Mouse (Mus musculus): ENCODE data around the gene 2810004N23Rik. TPM values are rescaled to one million over a fixed set of nuclear protein-coding genes. Genes with fewer than 3 reads are reported as not detected.

The 2810004N23Rik gene
- 10 to 100 TPM; 32.7 to 33.3 TPM for total RNA-seq (2021)
- long read RNA-seq, experiment 1, transcript 2810004N23Rik-201 (7 exons, 2,340 nt): major isoform, 60 of 63 reads
- long read RNA-seq, experiment 1, partial matches to known transcripts: 2 of 63 reads
- long read RNA-seq, experiment 1, other reads (novel, unspliced or antisense): 1 of 63 reads
- long read RNA-seq, experiment 2, transcript 2810004N23Rik-201 (7 exons, 2,340 nt): major isoform, 55 of 59 reads
- long read RNA-seq, experiment 2, partial matches to known transcripts: 0 of 59 reads
- long read RNA-seq, experiment 2, other reads (novel, unspliced or antisense): 3 of 59 reads

DNA sequence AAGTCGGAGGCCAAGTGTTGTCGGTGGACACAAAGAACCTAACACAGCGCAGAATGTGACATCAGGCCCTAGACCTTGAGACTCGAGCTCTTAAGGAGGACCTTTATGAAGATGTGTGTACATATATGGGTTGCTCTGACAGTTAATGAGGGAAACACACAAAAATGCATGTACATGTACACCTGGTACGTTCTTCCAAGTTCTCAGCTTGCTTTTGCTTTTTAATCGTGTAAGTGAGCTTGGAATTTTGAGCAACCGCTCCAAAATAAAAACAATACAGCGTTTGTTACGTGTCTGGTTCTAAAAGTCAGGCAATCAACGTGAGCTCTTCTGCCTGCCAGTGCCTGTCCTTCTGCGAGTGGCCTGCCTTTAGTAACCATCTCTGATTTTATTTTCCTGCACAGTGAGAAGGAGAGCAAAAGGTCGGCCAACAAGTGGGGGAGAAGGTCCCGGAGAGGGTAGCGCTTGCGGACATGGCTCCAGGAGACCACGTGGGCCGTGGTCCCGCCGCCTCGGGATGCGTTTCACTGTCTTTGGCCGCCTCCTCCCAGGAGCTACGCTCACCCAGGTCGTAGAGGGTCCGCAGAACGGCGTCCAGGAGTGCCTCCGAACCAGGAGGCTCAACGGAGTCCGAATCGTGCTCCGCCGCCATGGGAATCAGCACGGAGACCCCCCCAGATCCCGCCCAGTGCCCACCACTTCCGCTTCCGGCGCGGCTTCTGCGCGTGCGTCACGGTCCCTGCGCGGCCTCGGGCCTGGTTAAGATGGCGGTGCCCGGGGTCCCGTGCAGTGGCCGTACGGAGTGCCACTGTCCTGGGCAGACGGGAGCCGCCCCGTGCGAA lies at the start of gene 2810004N23Rik, which contains the start of gene Gnpat:
2810004N23Rik (minus strand) TSS at position 800 of the 842 bp plus-strand sequence.
Gnpat (plus strand) TSS at position 713 of the 842 bp plus-strand sequence.
- DNase-seq: peak; percentile 95

DNA sequence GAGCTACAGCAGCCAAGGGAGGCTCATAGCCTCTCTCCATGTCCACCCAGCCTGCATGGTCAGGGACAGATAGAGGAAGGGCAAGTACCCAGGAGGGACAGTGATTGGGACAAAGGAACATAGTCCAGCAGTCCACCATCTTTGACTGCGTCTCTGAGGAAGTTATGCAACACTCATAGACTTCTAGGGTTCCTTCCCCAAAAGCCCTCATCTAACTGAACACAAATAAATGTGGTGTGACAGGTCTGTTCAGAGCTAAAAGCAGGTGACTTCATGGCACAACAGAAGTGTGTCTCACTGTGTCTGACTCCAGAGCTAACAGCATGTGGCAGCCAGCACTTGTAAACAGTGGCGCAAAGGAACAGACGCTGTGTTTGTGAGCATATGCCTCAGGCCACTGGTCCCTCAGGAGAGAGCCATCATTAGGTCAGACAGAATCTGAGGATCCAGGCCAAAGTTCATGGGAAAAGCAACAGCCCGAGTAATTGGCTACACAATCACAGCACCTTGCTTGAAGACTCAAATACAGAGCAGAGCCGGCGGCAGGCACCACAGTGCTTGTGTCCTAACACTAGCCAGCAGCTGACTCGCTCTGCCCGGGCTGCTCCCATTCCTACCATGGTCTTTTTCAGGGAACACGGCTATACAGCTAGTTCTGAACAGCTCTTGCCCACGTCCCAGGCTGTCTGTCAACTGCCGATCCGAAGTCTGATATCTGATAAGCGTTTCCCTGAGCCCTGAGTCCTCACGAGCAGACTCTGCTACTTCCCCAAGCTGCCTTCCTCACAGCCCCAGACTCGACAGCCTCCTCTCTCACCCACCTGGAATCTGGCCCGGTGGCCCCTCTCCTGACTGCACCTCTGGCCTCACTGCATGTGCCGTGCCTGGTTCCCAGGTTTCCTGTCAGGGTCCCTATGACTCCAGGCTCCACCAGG lies 49.3 kb upstream of the 2810004N23Rik start:
- DNase-seq: no peak

DNA sequence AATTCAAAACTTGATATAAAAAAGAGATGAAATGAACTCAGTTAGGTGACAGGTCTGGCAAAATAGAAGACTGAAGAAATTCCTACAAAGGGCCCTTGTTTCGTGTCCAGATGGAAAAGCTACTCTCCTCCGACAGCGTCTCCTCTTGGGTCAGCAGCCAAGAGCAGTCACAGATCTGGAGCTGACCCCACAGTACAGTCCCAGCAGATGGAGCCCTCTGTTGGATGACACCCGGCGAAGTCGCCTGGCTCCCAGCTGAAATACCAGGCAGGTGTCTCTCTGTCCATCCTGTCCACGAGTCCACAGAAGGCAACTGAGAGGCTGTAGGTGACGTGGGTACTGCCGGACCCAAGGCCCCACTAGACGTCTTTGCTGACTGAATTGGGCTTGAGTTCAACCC lies 47.4 kb upstream of the 2810004N23Rik start:
- no peak for DNase-seq

DNA sequence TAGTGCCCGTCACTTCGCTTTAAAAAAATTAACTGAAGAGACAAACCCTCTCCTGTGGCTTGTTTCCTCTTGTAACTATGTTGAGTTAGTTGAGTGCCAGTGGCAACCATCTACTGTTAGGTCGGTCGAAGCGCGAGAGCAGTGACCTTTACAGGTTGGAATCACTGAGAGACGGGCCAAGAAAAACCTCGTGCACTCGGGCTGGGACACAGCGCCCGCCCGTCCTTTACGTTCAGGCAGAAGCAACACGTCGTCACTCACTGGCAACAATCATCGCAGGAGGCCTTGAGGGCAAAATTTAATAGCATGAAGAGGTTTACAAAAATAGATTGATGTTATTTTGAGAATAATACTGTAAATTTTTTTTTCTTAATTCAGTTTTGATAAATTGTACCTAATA lies 47.0 kb upstream of the 2810004N23Rik start:
- DNase-seq: no peak

DNA sequence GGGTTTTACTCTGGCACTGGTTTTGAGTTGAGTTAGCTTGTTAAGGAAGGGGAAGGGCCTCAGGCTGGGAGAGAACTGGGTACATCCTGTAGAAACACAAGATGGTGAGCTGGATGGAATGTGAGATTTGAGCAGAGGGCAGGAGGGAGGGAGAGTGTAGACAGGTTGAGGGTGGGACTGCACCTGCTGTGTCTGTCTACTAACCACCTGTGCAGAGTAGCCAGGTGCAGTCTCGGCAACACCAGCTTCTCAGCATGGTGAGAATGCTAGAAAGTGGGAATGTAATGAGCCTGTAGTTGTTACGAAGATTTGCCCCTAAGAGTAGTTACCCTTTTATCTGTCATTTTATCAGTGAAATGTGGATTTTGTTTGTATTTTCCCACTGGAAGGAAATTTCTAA lies 42.6 kb upstream of the 2810004N23Rik start:
- DNase-seq: no peak

DNA sequence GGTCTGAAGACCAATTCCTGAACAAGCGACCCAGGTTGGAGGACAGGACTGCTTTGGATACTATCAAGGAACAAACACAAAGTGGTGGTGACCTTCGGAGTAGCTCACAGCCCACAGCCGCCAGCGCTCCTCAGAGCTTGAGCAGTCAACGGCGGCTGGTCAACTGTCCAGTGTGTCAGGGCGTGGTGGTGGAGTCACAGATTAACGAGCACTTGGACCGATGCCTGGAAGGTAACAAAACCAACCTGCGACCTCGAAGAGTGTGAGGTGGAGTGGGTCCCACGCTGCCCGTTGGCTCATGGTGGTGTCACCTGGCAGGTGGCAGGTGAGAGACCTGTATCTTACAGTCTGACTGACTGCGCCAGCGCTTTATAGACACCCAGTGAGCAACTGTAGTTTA lies 40.3 kb upstream of the 2810004N23Rik start:
- no peak for DNase-seq

DNA sequence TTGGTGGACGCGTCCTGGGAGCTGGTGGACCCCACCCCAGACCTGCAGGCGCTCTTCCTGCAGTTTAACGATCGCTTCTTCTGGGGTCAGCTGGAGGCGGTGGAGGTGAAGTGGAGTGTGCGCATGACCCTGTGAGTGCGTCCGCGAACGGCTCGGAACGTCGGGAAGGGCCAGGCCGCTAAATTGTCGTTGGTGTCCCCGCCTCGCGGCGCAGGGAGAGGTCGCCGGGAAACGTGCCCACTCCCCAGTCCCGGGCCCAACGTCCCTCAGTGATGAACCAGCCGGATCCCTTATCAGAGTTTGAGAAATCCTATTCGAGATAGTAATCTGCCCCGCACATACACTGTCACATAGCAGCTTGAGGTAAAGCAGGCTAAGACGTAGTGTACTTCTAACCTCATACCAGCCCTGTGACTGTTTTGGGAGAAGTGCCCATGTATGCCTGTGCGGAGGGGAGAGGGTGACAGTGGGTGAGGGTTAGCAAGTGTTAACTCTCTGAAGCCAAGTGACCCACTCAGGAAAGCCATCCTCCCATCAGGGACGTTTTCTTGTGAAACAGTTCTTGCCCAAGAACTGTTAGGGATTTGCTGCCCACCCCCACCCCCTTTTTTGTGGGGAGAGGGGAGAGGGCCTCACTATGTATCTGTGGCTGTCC lies 35.5 kb upstream of the 2810004N23Rik start:
- DNase-seq: no peak

DNA sequence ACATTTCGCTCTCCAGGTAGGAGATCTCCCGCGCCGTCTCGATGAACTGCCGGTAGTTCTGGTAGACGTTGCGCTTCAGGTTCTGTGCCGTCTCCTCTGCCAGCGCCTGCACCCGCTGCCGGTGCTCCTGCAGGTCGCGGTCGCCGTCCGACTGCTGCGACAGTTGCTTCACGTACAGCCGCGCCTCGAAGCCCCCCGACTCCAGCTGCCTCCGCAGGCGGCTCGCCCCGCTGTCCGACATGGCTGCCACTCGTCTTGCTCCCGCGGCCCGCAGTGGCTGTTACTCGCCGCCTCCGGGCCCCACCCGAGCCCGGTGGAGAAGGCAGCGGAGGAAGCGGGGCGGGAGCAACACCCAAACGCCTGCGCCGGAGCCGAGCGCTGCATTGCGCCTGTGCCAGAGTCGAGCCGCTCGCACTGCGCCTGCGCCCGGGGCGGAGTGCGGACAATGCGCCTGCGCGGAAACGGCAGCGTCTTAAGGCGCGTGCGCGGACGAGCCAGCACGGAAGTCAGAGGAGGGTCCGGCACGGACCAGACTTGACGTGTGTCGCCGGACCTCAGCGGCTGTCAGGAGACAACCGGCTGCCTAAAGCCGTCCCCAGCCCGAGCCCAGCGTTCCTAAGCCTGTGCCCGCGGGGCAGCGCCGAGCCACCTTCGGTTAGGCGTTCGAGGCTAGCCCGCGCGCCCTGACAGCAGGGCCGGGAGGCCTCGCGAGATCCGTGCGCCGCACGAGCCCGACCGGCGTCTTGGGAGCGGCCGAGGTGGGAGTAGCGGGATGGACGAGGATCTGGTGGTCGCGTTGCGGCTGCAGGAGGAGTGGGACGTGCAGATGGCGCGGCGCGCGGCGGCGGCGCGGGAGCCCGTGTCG lies 34.7 kb upstream of the 2810004N23Rik start, which contains the start of the genes Exoc8 and Sprtn:
Exoc8 (minus strand) TSS at position 320 of the 865 bp plus-strand sequence.
Sprtn (plus strand) TSS at position 501 of the 865 bp plus-strand sequence.
- peak; percentile 99 for DNase-seq

DNA sequence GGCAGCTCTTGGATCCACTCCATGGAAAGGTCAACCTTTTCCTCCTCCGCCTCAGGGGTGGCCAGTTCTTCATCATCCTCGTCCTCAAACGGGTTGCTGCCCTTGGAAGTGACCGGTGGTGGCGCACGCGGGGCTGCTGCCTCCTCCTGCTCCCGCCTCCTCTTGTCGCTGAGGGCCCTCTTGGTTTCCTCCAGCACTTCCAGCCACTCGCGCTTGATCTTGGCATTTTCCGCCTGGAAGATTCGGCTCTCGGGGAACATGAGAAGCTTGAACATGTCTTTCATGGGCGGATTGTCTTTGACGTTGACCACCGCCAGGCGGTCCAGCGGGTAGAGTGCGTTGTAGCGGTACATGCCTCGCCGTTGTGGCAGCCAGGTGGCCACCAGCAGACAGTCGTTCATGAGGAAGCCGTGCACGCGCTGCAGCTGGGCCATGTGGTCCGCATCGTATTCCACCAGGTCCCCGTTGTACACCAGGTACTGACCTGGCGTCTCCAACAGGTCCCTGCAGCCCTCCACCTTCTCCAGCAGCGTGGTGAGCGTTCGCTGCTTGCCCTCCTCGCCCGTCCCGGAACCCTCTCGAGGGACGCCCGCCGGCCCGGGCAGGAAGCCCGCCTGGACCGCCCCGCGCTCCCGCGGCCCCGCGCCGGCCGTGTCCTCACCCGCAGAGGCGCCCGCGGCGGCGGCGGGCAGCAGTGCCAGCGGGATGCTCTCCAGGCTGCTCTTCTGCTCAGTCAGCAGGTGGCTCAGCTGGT lies 33.9 kb upstream of the 2810004N23Rik start:
- peak; percentile 77 for DNase-seq

DNA sequence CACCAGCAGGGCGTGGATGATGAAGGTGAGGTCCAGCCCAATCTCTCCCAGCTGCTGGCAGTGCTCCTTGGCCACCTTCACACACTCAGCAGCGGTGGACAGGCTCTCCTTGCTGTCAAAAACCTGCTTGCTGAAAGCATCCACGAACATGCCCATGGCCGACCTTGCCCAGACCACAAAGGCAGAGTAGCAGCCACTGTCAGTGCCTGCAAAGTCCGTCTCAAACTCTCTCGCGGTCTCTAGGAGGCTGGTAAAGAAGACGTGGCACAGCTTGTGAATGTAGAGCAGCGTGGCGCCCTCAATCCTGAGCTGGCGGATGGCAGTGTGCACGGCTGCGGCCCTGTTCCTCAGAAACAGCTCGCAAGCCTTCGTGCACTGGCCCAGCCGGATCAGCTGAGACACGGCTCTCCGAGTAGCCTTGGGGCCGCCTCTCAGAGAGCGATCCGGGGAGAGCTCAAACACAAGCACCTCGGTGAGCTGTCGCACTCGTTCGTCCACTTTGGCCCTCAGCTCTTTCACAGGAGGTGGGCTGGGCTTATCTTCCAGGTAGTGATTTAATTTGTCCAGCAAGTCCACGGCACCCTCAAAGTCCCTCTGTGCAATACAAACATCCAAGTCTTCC lies 33.2 kb upstream of the 2810004N23Rik start:
- no peak for DNase-seq

DNA sequence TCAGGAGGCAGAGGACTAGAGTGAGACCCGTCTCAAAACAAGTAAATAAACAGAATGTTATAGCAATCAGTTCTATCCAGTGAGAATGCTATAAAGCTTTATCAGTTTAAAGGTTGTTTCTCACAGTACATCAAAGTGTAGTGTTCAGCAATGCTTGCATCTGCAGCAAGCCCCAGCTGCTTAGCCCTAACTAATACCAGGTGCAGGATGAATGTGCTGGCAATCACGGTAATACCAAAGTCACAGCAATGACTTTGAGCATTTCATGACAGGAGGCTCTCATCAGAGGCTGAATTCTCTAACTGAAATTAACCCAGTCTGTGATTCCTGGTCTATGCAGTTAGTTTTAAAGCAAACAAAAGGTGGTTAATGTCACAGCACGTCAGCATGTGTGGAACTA lies 29.7 kb upstream of the 2810004N23Rik start:
- no peak for DNase-seq

DNA sequence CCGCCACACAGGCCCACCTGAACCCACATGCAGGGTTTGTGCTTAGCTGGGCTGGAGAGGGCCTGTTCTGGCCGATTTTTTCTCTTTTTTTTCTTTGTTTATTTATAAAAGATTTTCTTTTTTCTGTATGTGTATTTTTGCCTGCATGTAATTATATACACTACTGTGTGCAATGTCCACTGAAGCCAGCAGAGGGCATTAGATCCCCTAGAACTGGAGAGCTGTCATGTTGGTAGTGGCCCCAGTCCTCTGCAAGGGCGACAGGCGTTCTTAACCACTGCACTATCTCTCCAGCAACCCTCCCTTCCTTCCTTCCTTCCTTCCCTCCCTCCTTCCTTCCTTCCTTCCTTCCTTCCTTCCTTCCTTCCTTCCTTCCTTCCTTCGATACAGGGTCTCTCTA lies 25.5 kb upstream of the 2810004N23Rik start:
- DNase-seq: no peak

DNA sequence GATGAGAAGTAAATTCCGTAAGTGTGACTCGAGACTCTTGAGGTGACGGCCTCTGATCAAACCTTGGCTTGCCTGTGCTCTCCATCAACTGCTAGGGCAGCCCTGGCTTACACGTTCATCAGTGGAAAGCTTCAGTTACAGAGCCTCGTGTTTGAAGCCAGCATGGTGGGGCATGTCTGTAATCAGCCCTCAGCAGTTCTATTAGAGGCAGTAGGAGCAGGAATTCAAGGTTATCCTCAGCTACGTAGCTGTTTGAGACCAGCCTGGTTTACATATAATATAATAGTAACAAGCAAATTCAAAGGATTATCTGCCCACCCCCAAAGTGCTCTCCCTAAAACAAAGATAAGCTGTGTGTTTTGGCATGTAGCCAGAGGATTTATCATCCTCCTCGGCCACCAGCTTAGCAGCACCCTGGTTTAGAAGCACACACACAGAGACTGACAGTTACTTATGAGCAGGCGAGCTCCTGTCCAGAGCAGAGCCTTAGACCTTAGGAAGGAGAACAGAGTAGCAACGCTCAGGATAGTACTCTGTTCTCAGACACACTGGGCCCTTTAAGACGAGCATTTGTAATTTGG lies 16.1 kb upstream of the 2810004N23Rik start:
- DNase-seq: no peak

DNA sequence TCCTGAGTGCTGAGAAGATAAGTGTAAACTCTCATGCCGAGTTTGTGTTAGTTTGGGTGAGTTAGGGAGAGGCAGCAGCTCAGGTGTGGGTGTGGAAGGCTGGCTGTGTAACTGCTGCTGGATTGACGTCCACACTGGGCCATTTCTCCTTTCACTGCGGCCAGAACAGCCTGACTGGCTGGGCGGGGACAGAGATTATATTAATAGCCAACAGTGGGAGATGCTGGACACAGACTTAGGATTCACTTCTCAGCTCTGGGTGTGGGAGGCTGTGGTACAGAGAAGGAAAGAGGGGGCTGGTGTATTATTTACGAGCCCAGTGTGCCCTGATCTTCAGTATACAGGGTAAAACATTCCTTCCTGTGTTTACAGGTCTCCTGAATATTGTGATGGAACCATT lies 15.2 kb upstream of the 2810004N23Rik start:
- DNase-seq: no peak

DNA sequence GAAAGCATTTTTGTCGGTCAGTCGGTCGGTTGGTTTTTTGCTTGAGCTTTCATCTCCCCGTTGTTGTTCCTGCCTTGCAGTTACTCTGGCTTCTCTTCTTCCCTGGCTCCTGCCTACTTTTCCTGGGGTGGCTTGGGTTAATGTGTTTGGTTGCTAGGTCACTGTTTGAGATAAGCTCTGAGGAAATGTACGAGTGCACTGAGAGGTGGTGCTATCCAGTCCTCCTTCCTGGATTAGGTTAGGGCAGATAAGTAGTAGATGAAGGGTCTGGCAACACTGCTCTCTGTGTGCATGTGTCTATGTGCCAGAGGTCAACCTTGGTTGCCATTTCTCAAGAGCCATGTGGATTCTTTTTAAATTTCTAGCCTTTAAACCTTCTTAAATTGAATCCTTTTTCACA lies 9.8 kb upstream of the 2810004N23Rik start:
- DNase-seq: no peak

DNA sequence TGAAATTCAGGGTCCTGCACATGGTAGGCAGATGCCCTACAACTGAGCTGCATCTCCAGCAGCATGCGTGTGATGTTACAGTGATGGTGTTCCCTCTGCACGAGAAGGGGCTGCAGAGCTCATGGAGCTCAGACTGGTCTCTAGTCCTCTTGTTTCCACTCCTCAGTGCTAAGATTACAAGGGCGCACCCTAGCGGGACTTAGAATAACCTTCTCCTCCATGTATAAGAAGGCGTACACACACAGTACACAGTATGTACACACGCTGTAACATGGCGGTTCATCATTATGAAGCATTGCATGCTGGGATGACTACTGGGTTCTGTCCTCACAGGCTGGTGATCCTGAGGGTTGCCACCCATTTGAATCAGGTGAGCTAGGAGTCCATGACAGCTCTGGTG lies 9.2 kb upstream of the 2810004N23Rik start:
- DNase-seq: no peak

DNA sequence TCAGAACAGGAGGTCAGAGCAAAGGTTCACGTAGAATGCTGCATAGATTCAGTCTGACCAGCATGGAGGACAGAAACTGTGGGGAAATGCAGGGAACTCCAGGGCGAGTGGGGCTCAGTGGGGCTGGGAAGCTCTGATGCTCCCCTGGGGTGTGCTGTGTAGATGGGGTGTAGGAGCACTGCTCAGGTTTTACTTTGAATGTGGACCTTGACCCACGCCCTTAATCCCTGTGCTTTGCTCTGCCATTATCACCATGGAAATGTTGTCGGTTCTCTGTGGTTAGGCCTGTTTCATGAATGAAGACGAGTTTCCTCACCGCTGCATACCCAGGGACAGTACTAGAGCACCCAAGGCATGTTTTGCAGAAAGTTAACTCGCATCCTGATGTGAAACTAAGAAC lies 8.6 kb upstream of the 2810004N23Rik start:
- DNase-seq: no peak

DNA sequence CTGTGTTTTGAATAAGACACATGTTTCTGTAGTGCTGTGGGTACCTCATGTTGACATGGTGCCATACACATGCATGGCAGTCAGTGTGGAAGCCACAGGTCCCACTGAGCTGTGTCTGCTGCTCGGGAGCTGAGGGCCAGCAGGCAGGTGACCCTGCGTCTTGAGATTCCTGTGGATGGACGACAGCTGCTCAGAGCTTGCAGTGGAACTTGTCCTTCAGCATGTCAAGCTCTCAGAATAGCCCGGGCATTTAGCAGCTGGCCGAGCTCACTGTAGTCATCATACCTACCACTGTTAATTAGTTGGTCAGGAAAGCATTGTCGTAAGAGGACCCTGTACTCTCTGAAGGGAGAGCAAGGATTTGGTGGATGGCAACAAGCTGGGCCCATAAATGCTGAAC lies 6.8 kb upstream of the 2810004N23Rik start:
- DNase-seq: peak; percentile 9

DNA sequence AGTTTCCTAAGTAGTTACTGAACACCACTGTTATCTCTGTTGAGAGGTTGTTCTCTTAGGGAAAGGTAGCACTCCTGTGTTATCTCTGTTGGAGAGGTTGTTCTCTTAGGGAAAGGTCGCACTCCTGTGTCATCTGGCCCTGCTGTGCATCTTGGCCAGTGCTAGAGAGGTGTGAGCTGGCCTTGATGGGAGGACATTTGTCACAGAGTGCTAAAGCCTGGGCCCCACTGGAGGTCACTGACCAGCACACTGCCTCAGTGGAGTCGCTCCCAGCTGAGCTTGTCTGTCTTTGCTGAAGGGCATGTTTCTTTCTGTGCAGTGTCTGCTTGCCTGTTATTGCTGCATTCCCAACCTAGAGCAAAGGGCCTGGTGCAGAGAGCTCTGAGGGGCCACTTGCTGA lies 4.2 kb upstream of the 2810004N23Rik start:
- no peak for DNase-seq

Measured in gastrocnemius, postnatal 10 days (tissue).